Mouse (Mus musculus) heart, adult 2 months (tissue): ENCODE measurements around the gene Zer1. TPM values are rescaled to one million over a fixed set of nuclear protein-coding genes. Genes with fewer than 3 reads are reported as not detected.

ENCODE experiments used
- DNase-seq, 2 experiments: peaks; one replicate each; pipeline ENCODE4 v3.0.0; 2021
- H3K27ac ChIP-seq: fragments of 200-600 bp; 2 replicates; pipeline ENCODE4 v1.8.1; 2022
- H3K27me3 ChIP-seq: fragments of 200-500 bp; 2 replicates; pipeline ENCODE4 v1.6.1; 2012; ENCODE audit warnings: mild to moderate bottlenecking, low read length, inconsistent platforms, mixed read lengths; ENCODE audit not compliant: control insufficient read depth, insufficient read depth
- H3K36me3 ChIP-seq: fragments of 200-500 bp; 2 replicates; pipeline ENCODE4 v1.6.1; 2012; ENCODE audit warnings: low read length, inconsistent platforms; ENCODE audit not compliant: control insufficient read depth, insufficient read depth
- H3K4me1 ChIP-seq: fragments of 200-500 bp; 2 replicates; pipeline ENCODE4 v1.6.1; 2011; ENCODE audit warnings: low read length; ENCODE audit not compliant: control insufficient read depth, insufficient read depth
- H3K4me3 ChIP-seq: fragments of 200-600 bp; 2 replicates; pipeline ENCODE4 v1.8.1; 2022
- H3K79me2 ChIP-seq: fragments of 200-500 bp; replicated peaks from 2 replicates; pipeline ENCODE4 v1.6.1; 2012; ENCODE audit warnings: mild to moderate bottlenecking, inconsistent platforms, low read length, moderate library complexity, mixed read lengths; ENCODE audit not compliant: control insufficient read depth, insufficient read depth
- H3K9ac ChIP-seq: fragments of 200-500 bp; 2 replicates; pipeline ENCODE4 v1.6.1; 2012; ENCODE audit warnings: low read depth, mild to moderate bottlenecking, control low read depth, inconsistent platforms, low read length, mixed read lengths
- CTCF ChIP-seq: fragments of 200-600 bp; IDR thresholded peaks from 2 replicates; pipeline ENCODE4 v1.8.1; 2022; ENCODE audit warnings: antibody characterized with exemption, mild to moderate bottlenecking, moderate library complexity
- EP300 ChIP-seq: fragments of 200-500 bp; IDR thresholded peaks from 2 replicates; pipeline ENCODE4 v1.6.1; 2011; ENCODE audit warnings: low read depth, low read length, control low read depth; ENCODE audit not compliant: insufficient read depth
- POLR2A ChIP-seq: fragments of 200-500 bp; IDR thresholded peaks from 2 replicates; pipeline ENCODE4 v1.6.1; 2011; ENCODE audit warnings: mild to moderate bottlenecking, low read depth, low read length, control low read depth; ENCODE audit not compliant: insufficient read depth
- WGBS: fragments of 180-500 bp; shearing (Covaris S2); methylation state at CpG from one replicate; pipeline ENCODE4 v1.1.7; 2018; 5-methylcytosine and 5-hydroxymethylcytosine counted together
- intact Hi-C: fragments of 180-260 bp; cut with DNase I; formaldehyde crosslinking; loops from one replicate; pipeline ENCODE4 v1.15.1; 2025
- polyA plus RNA-seq: library from polyadenylated mRNA; depleted of rRNA; stranded (reverse); fragments of >200 nt; gene quantifications from 2 replicates; pipeline ENCODE4 v1.2.3, GENCODE M21; 2012
- total RNA-seq, 2 experiments: library from RNA; stranded (reverse); gene quantifications; 2 replicates each; pipeline ENCODE4 v1.2.3; 2021

Zer1 gene
- total and polyA plus RNA-seq, 3 experiments, result 21.9 to 45.1 (median 26.6) TPM

DNA sequence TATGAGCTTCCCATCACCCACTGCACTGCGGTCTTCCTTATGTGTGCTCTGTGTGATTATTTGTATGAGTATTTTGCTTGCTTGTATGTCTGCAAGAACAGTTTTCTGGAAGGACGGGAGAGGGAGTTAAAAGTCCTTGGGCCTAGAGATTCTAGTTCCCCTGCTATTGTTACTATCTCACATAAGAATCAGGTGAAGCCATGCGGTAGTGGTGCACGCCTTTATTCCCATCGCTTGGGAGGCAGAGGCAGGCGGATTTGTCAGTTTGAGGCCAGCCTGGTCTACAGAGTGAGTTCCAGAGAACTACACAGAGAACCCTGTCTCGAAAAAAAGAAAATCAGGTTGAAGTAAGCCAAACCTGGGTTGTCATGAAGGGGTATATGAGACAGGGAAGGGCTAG lies 51.5 kb downstream of the Zer1 start:
- Histone ChIP-seq H3K27me3 (no peaks in the 10 kb centered on the region), H3K4me3 (no peak overlapping the region), H3K27ac (no peak overlapping the region), H3K79me2 (no peaks in the 10 kb centered on the region), H3K4me1 (peaks cover 5% of the 10 kb centered on the region), H3K36me3 (peaks cover 9% of the 10 kb centered on the region), H3K9ac (no peak overlapping the region)
- 84% methylated on average over 7 of the region's 7 CpGs for WGBS
- TF ChIP-seq CTCF, result no peak
- TF ChIP-seq EP300, result no peak
- TF ChIP-seq POLR2A, result no peak
- intact Hi-C loops, result no loop called here
- DNase-seq, result no peak

DNA sequence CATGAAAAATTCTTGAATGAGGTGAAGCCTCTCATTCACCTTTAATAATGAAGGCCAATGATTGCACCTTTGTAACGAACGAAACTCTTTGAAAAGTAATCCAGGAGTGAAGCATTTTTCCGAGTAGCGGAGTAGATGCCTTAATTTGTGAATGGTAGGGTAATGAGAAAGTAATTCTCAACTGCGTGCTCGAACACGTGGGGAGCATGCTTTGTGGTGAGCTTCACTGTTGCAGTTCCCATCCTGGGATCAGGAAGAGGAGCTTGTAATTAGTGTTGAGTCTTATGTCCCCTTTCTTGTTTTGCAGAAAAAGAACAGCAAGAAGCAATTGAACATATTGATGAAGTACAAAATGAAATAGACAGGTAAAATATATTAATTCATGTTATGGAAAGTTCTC lies 56.4 kb downstream of the Zer1 start:
- H3K27ac ChIP-seq, result no peak overlapping the region
- no peaks in the 10 kb centered on the region for H3K27me3 ChIP-seq
- no peak for DNase-seq
- H3K36me3 ChIP-seq, result peaks cover 13% of the 10 kb centered on the region
- H3K9ac ChIP-seq, result no peak overlapping the region
- WGBS, result 31% methylated on average over 7 of the region's 7 CpGs
- peak overlapping the region; percentile 89 for H3K4me3 ChIP-seq
- no peak for TF ChIP-seq CTCF
- no peak for TF ChIP-seq POLR2A
- no peak for TF ChIP-seq EP300
- intact Hi-C loops, result loop anchor here (2.0 kb wide), 1 partner anchor 19 kb away; the partner anchor contains the start of gene Wdr34
- peaks cover 2% of the 10 kb centered on the region; the same call in 1 of the 2 replicates for H3K79me2 ChIP-seq
- peaks cover 8% of the 10 kb centered on the region for H3K4me1 ChIP-seq

GRCm38 (mm10) chr2:30067031-30067888 lies 57.1 kb downstream of the Zer1 start:
- intact Hi-C loops, result loop anchor here (2.0 kb wide), 1 partner anchor 18 kb away; the partner anchor contains the start of gene Wdr34
- H3K9ac ChIP-seq, result peak overlapping the region; percentile 99
- under 1% methylated on average over 49 of the region's 69 CpGs for WGBS
- H3K4me1 ChIP-seq, result peaks cover 9% of the 10 kb centered on the region
- peak overlapping the region; percentile 96 for H3K27ac ChIP-seq
- no peaks in the 10 kb centered on the region for H3K27me3 ChIP-seq
- TF ChIP-seq EP300, result no peak
- no peak for TF ChIP-seq POLR2A
- no peak for TF ChIP-seq CTCF
- H3K4me3 ChIP-seq, result peak overlapping the region; percentile 89
- DNase-seq, result peak in 1 of 2 experiments; percentile 67
- peaks cover 2% of the 10 kb centered on the region; the same call in 1 of the 2 replicates for H3K79me2 ChIP-seq
- H3K36me3 ChIP-seq, result peaks cover 13% of the 10 kb centered on the region

DNA sequence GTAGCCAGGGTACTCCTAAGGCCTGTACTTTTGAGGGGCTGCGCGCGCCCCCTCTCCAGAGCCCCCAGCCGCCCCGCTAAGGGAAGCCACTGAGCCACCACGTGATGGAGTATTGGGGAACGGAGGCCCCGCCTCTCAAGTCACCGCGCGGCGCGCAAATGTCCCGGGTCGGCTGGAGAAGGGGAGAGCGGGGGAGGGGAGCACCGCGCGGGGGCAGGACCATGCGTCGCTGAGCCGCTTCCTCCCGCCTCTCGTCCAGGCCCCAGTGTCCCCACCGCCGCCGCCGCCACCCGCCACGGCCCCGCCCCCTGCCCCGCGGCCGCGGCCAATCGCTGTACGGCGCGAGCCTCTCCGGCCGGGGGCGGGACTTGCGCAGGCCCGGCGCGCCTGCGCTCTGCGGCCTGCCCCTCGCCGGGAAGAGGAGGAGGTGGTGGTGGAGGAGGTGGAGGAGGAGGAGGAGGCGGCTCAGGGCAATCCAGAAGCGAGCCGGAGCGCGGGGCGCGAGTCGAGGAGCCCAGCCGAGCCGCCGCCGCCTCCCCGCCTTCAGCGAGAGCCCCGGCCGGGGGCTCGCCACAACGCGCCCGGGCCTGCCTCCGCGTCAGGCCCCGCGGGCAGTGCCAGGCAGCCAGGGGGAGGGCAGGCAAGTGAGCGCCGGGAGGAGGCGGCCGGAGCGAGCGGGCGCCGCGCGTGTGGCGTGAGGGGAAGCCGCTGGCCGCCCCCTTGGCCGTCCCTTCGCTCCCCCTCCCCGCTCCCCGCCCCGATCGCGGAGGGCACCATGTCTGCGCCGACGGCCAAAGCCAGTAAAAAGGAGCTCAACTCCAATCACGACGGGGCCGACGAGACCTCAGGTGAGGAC lies 58.1 kb downstream of the Zer1 start:
- DNase-seq, result peak; percentile 97 to 99
- WGBS, result under 1% methylated on average over 55 of the region's 101 CpGs
- Histone ChIP-seq H3K27ac (peak overlapping the region; percentile 96), H3K79me2 (peaks cover 2% of the 10 kb centered on the region; the same call in 1 of the 2 replicates), H3K4me3 (peak overlapping the region; percentile 89), H3K9ac (peak overlapping the region; percentile 99), H3K36me3 (peaks cover 13% of the 10 kb centered on the region), H3K4me1 (peaks cover 10% of the 10 kb centered on the region), H3K27me3 (no peaks in the 10 kb centered on the region)
- intact Hi-C loops, result loop anchor here (2.0 kb wide), 1 partner anchor 17 kb away; the partner anchor contains the start of gene Wdr34
- TF ChIP-seq POLR2A (peak; percentile 66), EP300 (no peak), CTCF (no peak)

DNA sequence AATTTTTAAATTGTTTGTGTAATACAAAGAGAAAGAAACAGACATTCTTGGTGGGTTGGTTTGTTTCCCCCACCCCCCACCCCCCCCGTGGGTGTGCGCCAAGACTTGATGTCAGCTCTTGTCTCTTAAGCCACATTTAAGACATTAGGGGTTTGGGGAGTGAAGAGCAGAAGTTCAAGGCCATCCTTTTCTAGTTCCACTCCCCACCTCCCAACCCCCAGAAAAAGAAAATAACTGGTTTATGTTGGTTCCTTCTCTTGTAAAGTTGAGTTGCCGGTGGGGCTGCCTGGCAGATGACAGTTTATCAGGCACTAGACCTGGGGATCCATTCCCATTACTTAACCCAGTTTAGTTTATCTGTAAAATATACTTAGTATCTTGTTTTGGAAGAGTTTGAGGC lies 60.1 kb downstream of the Zer1 start:
- TF ChIP-seq CTCF (no peak), POLR2A (no peak), EP300 (no peak)
- H3K27me3 ChIP-seq, result no peaks in the 10 kb centered on the region
- no peak for DNase-seq
- peaks cover 10% of the 10 kb centered on the region for H3K4me1 ChIP-seq
- peaks cover 2% of the 10 kb centered on the region; the same call in 1 of the 2 replicates for H3K79me2 ChIP-seq
- H3K36me3 ChIP-seq, result peaks cover 13% of the 10 kb centered on the region
- intact Hi-C loops, result no loop called here
- no peak overlapping the region for H3K27ac ChIP-seq
- H3K4me3 ChIP-seq, result no peak overlapping the region
- WGBS, result 76% methylated on average over 3 of the region's 3 CpGs
- no peak overlapping the region for H3K9ac ChIP-seq
